Mouse (Mus musculus) liver, embryonic 16.5 days (tissue): ENCODE data around the gene Sox5. TPM values are rescaled to one million over a fixed set of nuclear protein-coding genes. Genes with fewer than 3 reads are reported as not detected.
A peak's percentile ranks its signal among the peaks of the same experiment; 100 is the strongest.
"Not testable (repeated sequence)": the region's sequence is repeated elsewhere in the genome, so short reads cannot be mapped to it uniquely, and the experiment has no call there.

Experiments
- ATAC-seq: fragments of 200-750 bp; cut with Nextera tagmentation; 2 replicates; pipeline ENCODE4 v1.8.0; 2017; ENCODE audit warnings: low read depth, mild to moderate bottlenecking, moderate number of reproducible peaks, moderate library complexity
- H3K27ac ChIP-seq: fragments of 300-500 bp; sonication (generic); 2 replicates; pipeline ENCODE4 v1.5.1; 2014; ENCODE audit warnings: mild to moderate bottlenecking, low read length
- H3K27me3 ChIP-seq: fragments of 300-500 bp; sonication (generic); 2 replicates; pipeline ENCODE4 v1.6.1; 2014; ENCODE audit warnings: low read depth, low read length, mixed read lengths; ENCODE audit not compliant: control insufficient read depth, insufficient read depth
- H3K36me3 ChIP-seq: fragments of 300-500 bp; sonication (generic); 2 replicates; pipeline ENCODE4 v1.6.1; 2014; ENCODE audit warnings: mild to moderate bottlenecking; ENCODE audit not compliant: control insufficient read depth, insufficient read depth
- H3K4me1 ChIP-seq: fragments of 300-500 bp; sonication (generic); 2 replicates; pipeline ENCODE4 v1.6.1; 2014; ENCODE audit warnings: low read depth, low read length, mixed read lengths; ENCODE audit not compliant: control insufficient read depth
- H3K4me2 ChIP-seq: fragments of 300-500 bp; sonication (generic); 2 replicates; pipeline ENCODE4 v1.6.1; 2014; ENCODE audit warnings: low read depth, low read length, mixed read lengths
- H3K4me3 ChIP-seq: fragments of 300-500 bp; sonication (generic); 2 replicates; pipeline ENCODE4 v1.5.1; 2014; ENCODE audit warnings: low read depth, mild to moderate bottlenecking, low read length
- H3K9ac ChIP-seq: fragments of 300-500 bp; sonication (generic); 2 replicates; pipeline ENCODE4 v1.6.1; 2014; ENCODE audit warnings: low read depth, low read length
- H3K9me3 ChIP-seq: fragments of 300-500 bp; sonication (generic); replicated peaks from 2 replicates; pipeline ENCODE4 v1.6.1; 2016; ENCODE audit warnings: low read length; ENCODE audit not compliant: control insufficient read depth
- WGBS: fragments of 180-500 bp; shearing (Covaris S2); extraction: QIAGEN DNeasy Blood & Tissue Kit; methylation state at CpG from one replicate; pipeline ENCODE4 v1.1.7; 2014; ENCODE audit not compliant: insufficient replicate concordance; 5-methylcytosine and 5-hydroxymethylcytosine counted together
- polyA plus RNA-seq: library from polyadenylated mRNA; unstranded; fragments of >200 nt; fragmentation: Nextera tagmentation; extraction: Ambion mirVana; gene quantifications from 2 replicates; pipeline ENCODE4 v1.2.1, GENCODE M21; 2015

Sox5 gene
- polyA plus RNA-seq, 1 experiment from 2014 or later: 7.5 TPM

DNA sequence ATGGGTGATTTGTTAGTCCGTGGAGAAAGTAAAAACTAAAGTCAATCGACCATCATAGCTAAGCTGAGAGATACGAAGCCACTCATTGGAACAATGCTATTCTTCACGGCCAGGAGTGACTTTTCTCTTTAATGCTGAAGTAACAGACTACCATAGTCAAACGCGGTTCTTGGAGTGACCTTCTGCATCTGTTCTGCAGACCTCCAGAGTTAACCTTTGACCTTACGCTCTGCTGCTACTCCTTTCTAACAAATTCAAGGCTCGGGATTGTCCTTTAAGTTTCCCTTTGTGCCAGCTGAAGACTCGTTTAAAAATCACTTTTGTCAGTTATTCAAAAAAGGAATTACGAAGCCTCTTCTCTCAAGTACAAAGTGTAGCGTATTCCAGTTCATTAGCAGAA, 545.2 kb downstream of the Sox5 start:
- no peak overlapping the region for H3K4me2 ChIP-seq
- no peak for ATAC-seq
- H3K27me3 ChIP-seq: no peaks in the 10 kb centered on the region
- H3K9me3 ChIP-seq: no peaks in the 10 kb centered on the region
- no peak overlapping the region for H3K27ac ChIP-seq
- H3K4me3 ChIP-seq: no peak overlapping the region
- H3K36me3 ChIP-seq: no peaks in the 10 kb centered on the region
- H3K9ac ChIP-seq: no peak overlapping the region
- no peaks in the 10 kb centered on the region for H3K4me1 ChIP-seq
- WGBS: 64% methylated on average over 11 of the region's 11 CpGs

DNA sequence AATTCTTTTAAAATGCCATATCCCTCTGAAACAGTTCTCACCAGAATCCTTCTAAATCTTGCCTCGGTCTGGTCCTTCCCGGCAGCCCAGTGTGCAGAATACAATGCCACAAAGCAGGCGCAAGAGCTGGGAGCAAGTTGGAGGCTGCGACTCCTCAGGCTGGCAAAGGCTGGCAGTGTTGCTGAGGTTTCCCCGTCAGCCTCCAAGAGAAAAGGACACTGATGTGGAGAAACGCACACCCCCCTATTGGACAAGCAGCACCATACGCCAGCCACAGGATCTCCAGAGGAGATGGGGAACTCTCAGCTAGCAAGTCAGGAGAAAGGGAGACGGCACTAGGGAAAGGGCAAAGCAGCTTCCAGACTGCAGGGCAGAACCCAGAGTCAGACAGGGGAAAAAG, 577.8 kb downstream of the Sox5 start:
- Histone ChIP-seq H3K4me3 (no peak overlapping the region), H3K27ac (no peak overlapping the region), H3K9me3 (no peaks in the 10 kb centered on the region), H3K4me2 (no peak overlapping the region), H3K27me3 (no peaks in the 10 kb centered on the region), H3K36me3 (no peaks in the 10 kb centered on the region), H3K4me1 (no peaks in the 10 kb centered on the region), H3K9ac (no peak overlapping the region)
- 60% methylated on average over 8 of the region's 8 CpGs for WGBS
- no peak for ATAC-seq

DNA sequence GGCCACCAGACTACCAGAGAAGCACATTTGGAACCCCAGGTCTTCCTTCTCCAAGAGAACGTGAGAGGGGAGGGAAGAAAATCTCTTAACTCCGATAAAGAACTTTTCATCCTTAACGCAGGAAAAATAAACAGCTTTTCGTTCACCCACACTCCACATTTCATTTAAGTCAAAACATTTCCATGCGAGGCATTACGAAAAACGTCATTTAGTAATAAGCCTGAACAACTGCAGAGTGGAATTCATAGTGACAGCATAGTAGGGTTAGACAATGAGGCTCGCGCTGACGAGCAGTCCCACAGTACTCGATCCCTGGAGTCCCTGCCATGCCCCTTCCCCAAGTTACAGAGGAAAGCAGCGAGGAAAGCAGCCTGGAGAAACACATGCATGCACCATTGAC, 578.8 kb downstream of the Sox5 start:
- ATAC-seq: no peak
- Histone ChIP-seq H3K27me3 (no peaks in the 10 kb centered on the region), H3K36me3 (no peaks in the 10 kb centered on the region), H3K4me3 (no peak overlapping the region), H3K4me1 (no peaks in the 10 kb centered on the region), H3K27ac (no peak overlapping the region), H3K4me2 (no peak overlapping the region), H3K9me3 (no peaks in the 10 kb centered on the region), H3K9ac (no peak overlapping the region)
- 67% methylated on average over 12 of the region's 12 CpGs for WGBS

DNA sequence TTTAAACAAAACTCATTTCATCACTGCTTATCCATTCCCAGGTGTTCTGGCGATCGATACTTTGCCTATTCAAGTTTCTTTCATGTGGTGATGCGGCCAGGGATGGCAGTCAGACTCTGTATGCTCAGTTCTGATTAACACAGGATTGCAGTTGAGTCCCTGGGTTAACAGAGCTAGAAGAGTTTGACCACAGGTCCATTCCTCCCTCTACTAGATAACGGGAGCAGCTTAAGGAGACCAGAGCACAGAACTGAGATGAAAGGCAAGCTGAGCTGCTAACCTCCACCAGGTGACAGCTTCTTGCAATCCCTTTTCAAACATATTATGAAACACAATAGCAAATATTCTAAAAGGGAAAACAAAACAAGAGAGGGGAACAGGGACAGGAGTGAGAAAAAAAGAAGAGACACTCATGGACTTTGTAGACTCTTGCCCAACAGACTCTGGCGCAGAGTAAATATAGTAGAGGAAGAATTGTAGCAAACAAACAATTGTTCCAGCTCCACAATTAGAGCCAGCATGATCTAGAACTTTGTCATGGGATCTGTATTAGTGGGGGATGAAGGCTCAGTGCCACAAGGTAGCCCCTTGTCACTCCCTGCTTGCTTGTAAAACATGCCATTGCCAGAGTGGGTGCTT, 580.3 kb downstream of the Sox5 start:
- ATAC-seq: peak; percentile 78
- H3K4me1 ChIP-seq: no peaks in the 10 kb centered on the region
- H3K27me3 ChIP-seq: no peaks in the 10 kb centered on the region
- H3K4me3 ChIP-seq: no peak overlapping the region
- 55% methylated on average over 5 of the region's 5 CpGs for WGBS
- H3K9ac ChIP-seq: no peak overlapping the region
- no peak overlapping the region for H3K4me2 ChIP-seq
- H3K36me3 ChIP-seq: no peaks in the 10 kb centered on the region
- H3K27ac ChIP-seq: peak overlapping the region; percentile 55
- no peaks in the 10 kb centered on the region for H3K9me3 ChIP-seq

DNA sequence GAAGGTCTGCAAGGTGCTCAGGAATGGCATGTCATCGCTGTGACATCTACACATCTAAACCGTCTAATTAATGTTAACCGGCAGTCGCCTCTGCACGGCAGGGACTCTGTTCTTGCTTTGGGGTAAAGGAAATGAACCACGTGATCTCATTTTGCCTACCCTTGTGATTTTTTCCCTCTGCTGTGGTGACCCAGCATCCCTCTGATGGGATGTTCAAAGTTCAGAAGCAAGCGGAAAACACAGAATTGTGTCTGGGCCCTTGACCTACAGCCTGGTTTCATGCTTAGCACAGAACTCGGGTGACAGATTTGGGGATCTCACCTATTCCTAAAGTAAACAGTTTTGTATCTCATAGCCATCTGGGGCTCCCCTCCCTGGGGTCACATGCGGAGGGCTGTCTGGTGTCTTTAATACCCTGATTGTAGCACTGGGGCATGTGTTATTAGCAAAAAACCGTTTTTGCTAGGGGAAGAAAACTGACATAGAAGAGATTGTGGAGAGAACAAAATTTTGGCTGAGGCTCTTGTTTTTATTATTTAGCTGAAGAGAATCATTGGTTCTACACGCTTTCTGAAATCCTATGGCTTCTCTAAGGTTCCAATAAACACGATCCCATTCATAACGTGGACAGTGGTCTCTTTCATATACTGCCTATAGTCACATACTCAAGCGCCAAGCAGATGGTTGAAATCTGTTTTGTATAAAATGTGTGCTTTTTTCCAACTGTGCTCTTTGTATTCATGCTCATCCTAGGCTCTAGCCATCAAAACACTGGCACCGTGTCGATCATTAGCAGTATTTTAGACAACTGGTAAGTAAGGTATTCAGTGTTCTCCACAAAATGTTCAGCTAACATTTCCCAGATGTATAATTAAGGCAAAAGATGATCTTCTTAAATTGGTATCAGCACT, 584.3 kb downstream of the Sox5 start:
- Histone ChIP-seq H3K9ac (no peak overlapping the region), H3K4me3 (no peak overlapping the region), H3K4me1 (no peaks in the 10 kb centered on the region), H3K27me3 (no peaks in the 10 kb centered on the region), H3K36me3 (no peaks in the 10 kb centered on the region), H3K4me2 (no peak overlapping the region), H3K27ac (no peak overlapping the region), H3K9me3 (no peaks in the 10 kb centered on the region)
- ATAC-seq: 0 out of 2 replicates have a peak, but pooled peaks have one; percentile 27
- 67% methylated on average over 16 of the region's 16 CpGs for WGBS

DNA sequence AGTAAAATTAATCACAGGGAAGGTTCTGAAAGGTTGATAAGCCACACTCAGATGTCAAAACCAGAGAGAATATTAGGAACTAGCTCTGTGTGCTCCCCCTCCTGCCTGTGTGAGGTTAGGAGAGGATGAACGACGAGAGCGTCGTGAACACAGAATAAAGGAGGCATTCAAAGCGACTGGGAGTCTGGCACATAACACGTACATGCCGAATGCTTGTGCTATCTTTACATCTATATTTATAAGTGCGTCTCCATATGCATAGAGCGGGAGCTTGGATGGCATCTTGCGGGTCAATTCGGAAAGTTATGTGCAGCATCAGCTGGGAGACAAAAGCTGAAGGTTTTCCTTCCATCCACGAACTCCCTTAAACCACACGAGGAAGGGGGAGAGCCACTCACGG, 585.8 kb downstream of the Sox5 start:
- no peak overlapping the region for H3K4me2 ChIP-seq
- H3K9ac ChIP-seq: no peak overlapping the region
- no peak overlapping the region for H3K4me3 ChIP-seq
- no peaks in the 10 kb centered on the region for H3K4me1 ChIP-seq
- H3K9me3 ChIP-seq: no peaks in the 10 kb centered on the region
- H3K27me3 ChIP-seq: no peaks in the 10 kb centered on the region
- H3K27ac ChIP-seq: no peak overlapping the region
- ATAC-seq: no peak
- no peaks in the 10 kb centered on the region for H3K36me3 ChIP-seq
- WGBS: 77% methylated on average over 14 of the region's 14 CpGs

DNA sequence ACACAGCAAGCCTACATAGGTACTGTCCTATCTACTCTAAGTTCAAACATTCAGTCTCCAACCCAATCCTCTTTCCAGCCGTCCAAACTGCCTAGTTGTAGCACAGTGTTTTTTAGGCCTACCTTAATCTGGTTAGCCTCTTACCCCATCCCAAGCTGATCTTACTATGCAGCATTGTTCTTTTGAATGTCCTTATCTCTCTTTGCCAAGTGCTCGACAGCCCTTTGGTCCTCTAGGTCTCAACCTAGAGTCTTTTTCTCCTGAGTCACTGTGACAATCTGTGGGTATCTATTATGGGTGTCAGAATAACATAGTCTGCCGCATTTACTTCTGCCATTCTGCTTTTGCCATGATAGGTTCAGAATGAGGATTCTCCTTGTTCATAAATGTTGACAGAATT, 598.7 kb downstream of the Sox5 start:
- Histone ChIP-seq H3K36me3 (no peaks in the 10 kb centered on the region), H3K27ac (no peak overlapping the region), H3K9me3 (no peaks in the 10 kb centered on the region), H3K27me3 (no peaks in the 10 kb centered on the region), H3K9ac (no peak overlapping the region), H3K4me1 (no peaks in the 10 kb centered on the region), H3K4me2 (no peak overlapping the region), H3K4me3 (no peak overlapping the region)
- ATAC-seq: no peak
- WGBS: 35% methylated on average over 3 of the region's 3 CpGs

DNA sequence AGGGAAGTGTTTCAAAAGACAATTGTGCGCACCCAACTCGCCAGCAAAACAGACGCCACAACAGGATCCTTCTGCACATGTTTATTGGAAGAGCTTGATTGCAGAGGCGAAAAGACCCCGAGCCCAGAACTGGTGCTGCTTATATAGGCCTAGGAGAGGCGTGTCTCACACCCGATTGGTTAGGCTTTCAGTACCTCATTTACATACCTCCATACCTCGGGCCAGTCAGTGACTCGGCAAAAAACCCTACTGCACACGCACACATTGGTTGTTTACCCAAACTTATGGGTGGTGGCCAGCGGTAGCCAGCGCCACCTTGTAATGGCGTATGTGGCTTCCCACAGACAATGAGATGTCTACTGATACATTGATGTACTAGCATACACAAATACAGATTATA, 599.3 kb downstream of the Sox5 start:
- not testable (repeated sequence) for H3K4me2 ChIP-seq, H3K9ac ChIP-seq, H3K4me3 ChIP-seq, H3K9me3 ChIP-seq, ATAC-seq, H3K4me1 ChIP-seq, H3K36me3 ChIP-seq, H3K27ac ChIP-seq, H3K27me3 ChIP-seq
- 74% methylated on average over 13 of the region's 13 CpGs for WGBS
